Mouse (Mus musculus): ENCODE measurements around the gene Wdr45.

Gene Wdr45

GRCm38 (mm10) chrX:7764657-7765280 is 50.6 kb downstream of the Wdr45 start:
- no peak for DNase-seq (ENCODE audit: low read depth)

GRCm38 (mm10) chrX:7765281-7765670 is 51.1 kb downstream of the Wdr45 start:
- DNase-seq (ENCODE audit: low read depth) = no peak

- DNase-seq (ENCODE audit: low read depth) = peak; percentile 71
Measured at GRCm38 (mm10) chrX:7765764-7766163, 51.6 kb downstream of the Wdr45 start.

GRCm38 (mm10) chrX:7769302-7770017 is 55.3 kb downstream of the Wdr45 start:
- DNase-seq (ENCODE audit: low read depth) = no peak

GRCm38 (mm10) chrX:7772766-7773165 is 58.6 kb downstream of the Wdr45 start:
- DNase-seq (ENCODE audit: low read depth) = no peak

- DNase-seq (ENCODE audit: low read depth) = no peak
Measured at GRCm38 (mm10) chrX:7775501-7776205, 61.5 kb downstream of the Wdr45 start.

GRCm38 (mm10) chrX:7776329-7777082 is 62.4 kb downstream of the Wdr45 start:
- DNase-seq (ENCODE audit: low read depth) = no peak

Measured in fibroblast of lung, adult 2 months (primary cell).